Mouse (Mus musculus): ENCODE data around the gene Slc24a4. TPM values are rescaled to one million over a fixed set of nuclear protein-coding genes. Genes with fewer than 3 reads are reported as not detected.
"Not testable (repeated sequence)": the region's sequence is repeated elsewhere in the genome, so short reads cannot be mapped to it uniquely, and the experiment has no call there.

Slc24a4 gene
- total and polyA plus RNA-seq, 3 experiments = 0.50 to 1.3 (median 0.98) TPM

DNA sequence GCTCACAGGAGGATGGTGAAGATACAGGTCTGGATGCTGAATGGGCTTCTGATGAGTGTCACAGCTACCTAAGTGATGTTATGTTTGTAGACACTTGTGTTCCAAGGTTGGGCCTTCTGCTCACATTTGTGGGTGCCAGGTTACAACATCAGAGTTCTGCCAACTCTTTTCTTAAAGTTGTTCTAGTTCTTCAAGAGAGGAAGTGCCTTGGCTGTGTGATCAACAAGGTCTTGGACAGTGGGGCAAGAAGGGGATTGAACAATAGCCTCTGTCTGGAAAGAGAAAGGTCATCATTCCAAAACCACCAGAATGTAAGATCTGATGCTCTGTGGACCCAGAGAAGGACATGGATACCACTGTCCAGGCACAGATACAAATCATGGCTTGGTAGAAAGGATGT is 134.7 kb downstream of the Slc24a4 start:
- H3K4me1 ChIP-seq (ENCODE audit: control insufficient read depth, insufficient read depth, low read length) = peaks cover 6% of the 10 kb centered on the region
- no peak overlapping the region for H3K4me3 ChIP-seq
- H3K36me3 ChIP-seq (ENCODE audit: control insufficient read depth, insufficient read depth, low read length) = no peaks in the 10 kb centered on the region
- no peak for DNase-seq
- H3K27me3 ChIP-seq (ENCODE audit: control insufficient read depth, insufficient read depth, low read length) = no peaks in the 10 kb centered on the region
- H3K79me2 ChIP-seq (replicated peaks; ENCODE audit: control insufficient read depth, insufficient read depth, low read length) = no peaks in the 10 kb centered on the region
- no peak for TF ChIP-seq POLR2A (IDR thresholded peaks at IDR 0.05; ENCODE audit: insufficient read depth, low read depth, low read length)
- TF ChIP-seq EP300 (IDR thresholded peaks at IDR 0.05; ENCODE audit: insufficient read depth, low read depth, low read length) = no peak
- no peak for TF ChIP-seq CTCF (IDR thresholded peaks at IDR 0.05)
- intact Hi-C loops (cut with DNase I) = no loop called here
- no peak overlapping the region for H3K27ac ChIP-seq
- no peak overlapping the region for H3K9ac ChIP-seq (ENCODE audit: low read depth, low read length)

DNA sequence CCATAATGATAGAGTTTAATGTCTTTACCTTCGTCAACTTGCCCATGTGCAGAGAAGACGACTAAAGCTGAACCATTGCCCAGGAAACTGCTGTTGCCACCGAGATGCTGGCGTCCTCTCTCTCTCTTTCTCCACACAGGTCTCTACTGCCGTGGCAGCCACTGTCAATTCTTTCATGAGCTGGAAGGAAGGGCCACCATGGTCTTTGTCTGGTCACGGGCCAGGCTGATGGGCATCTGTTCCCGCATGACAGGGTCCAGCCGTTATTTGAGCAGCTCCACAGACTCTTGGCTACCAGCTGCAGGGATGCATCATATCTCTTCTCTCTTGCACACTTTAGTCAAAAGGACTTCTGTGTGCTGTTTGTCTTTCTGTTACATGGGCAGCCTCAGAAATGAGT is 137.9 kb downstream of the Slc24a4 start:
- WGBS = 87% methylated on average over 8 of the region's 8 CpGs
- Histone ChIP-seq H3K4me3 (no peak overlapping the region), H3K79me2 (replicated peaks; ENCODE audit: control insufficient read depth, insufficient read depth, low read length) (no peaks in the 10 kb centered on the region), H3K36me3 (ENCODE audit: control insufficient read depth, insufficient read depth, low read length) (no peaks in the 10 kb centered on the region), H3K9ac (ENCODE audit: low read depth, low read length) (no peak overlapping the region), H3K27me3 (ENCODE audit: control insufficient read depth, insufficient read depth, low read length) (no peaks in the 10 kb centered on the region), H3K27ac (no peak overlapping the region), H3K4me1 (ENCODE audit: control insufficient read depth, insufficient read depth, low read length) (peaks cover 8% of the 10 kb centered on the region)
- intact Hi-C loops (cut with DNase I) = no loop called here
- TF ChIP-seq CTCF (IDR thresholded peaks at IDR 0.05) (no peak), EP300 (IDR thresholded peaks at IDR 0.05; ENCODE audit: insufficient read depth, low read depth, low read length) (no peak), POLR2A (IDR thresholded peaks at IDR 0.05; ENCODE audit: insufficient read depth, low read depth, low read length) (no peak)
- no peak for DNase-seq

DNA sequence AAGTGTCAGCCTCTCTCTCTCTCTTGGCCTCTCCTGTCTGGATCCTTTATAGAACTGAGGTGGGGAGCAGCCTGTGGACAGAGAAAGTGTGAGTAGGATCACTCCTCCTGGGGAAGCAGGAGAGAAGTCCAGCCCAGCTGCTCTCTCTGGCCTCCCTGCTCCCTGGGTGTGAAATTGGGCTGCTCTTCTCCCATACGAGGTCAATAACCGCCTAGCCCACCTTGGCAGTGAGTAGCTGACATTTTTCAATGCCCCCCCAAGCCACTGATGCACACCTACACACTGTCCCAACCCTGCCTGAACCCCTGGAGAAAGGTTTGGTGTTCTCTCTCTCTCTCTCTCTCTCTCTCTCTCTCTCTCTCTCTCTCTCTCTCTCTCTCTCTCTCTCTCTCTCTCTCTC is 140.6 kb downstream of the Slc24a4 start:
- no peak overlapping the region for H3K4me3 ChIP-seq
- H3K36me3 ChIP-seq (ENCODE audit: control insufficient read depth, insufficient read depth, low read length) = no peaks in the 10 kb centered on the region
- peaks cover 3% of the 10 kb centered on the region for H3K4me1 ChIP-seq (ENCODE audit: control insufficient read depth, insufficient read depth, low read length)
- no peak for TF ChIP-seq EP300 (IDR thresholded peaks at IDR 0.05; ENCODE audit: insufficient read depth, low read depth, low read length)
- TF ChIP-seq CTCF (IDR thresholded peaks at IDR 0.05) = no peak
- TF ChIP-seq POLR2A (IDR thresholded peaks at IDR 0.05; ENCODE audit: insufficient read depth, low read depth, low read length) = no peak
- no peak overlapping the region for H3K9ac ChIP-seq (ENCODE audit: low read depth, low read length)
- no peak for DNase-seq
- intact Hi-C loops (cut with DNase I) = no loop called here
- H3K27me3 ChIP-seq (ENCODE audit: control insufficient read depth, insufficient read depth, low read length) = no peaks in the 10 kb centered on the region
- H3K27ac ChIP-seq = no peak overlapping the region
- no peaks in the 10 kb centered on the region for H3K79me2 ChIP-seq (replicated peaks; ENCODE audit: control insufficient read depth, insufficient read depth, low read length)
- 60% methylated on average over 2 of the region's 2 CpGs for WGBS

DNA sequence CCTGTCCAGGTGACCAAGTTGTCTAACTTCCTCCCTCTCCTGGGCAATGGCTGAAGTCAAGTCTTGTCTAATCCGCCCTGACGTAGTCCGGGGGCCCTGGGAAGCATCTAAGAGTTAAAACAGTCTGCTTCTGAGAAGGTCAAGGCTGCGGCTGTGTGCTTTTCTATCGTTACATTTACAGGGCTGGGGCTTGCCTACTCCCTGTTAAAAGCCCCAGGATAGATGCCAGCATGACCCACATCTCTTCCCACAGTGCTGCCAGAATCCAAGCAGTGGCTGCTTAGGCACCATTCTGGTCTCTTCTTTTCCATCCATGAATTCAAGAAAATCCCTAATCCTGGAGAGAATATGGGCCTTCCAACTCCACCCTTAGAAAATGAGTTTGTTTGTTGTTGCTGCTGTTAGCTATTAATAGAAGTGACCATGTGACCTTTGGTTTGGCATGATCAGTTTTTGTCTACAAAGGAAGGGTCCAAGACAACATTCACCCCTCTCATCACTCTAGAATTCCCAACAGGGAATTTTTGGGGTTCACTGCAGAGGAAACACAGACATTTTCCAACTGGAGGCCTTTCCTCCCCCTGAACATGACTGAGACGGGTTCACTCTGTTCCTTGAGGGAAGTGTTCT is 142.4 kb downstream of the Slc24a4 start:
- no peak for DNase-seq
- Histone ChIP-seq H3K27ac (peak overlapping the region; percentile 60), H3K36me3 (ENCODE audit: control insufficient read depth, insufficient read depth, low read length) (no peaks in the 10 kb centered on the region), H3K4me3 (no peak overlapping the region), H3K79me2 (replicated peaks; ENCODE audit: control insufficient read depth, insufficient read depth, low read length) (no peaks in the 10 kb centered on the region), H3K9ac (ENCODE audit: low read depth, low read length) (no peak overlapping the region), H3K4me1 (ENCODE audit: control insufficient read depth, insufficient read depth, low read length) (peaks cover 3% of the 10 kb centered on the region), H3K27me3 (ENCODE audit: control insufficient read depth, insufficient read depth, low read length) (no peaks in the 10 kb centered on the region)
- TF ChIP-seq POLR2A (IDR thresholded peaks at IDR 0.05; ENCODE audit: insufficient read depth, low read depth, low read length) = no peak
- no peak for TF ChIP-seq CTCF (IDR thresholded peaks at IDR 0.05)
- TF ChIP-seq EP300 (IDR thresholded peaks at IDR 0.05; ENCODE audit: insufficient read depth, low read depth, low read length) = no peak
- 55% methylated on average over 6 of the region's 6 CpGs for WGBS
- intact Hi-C loops (cut with DNase I) = no loop called here

DNA sequence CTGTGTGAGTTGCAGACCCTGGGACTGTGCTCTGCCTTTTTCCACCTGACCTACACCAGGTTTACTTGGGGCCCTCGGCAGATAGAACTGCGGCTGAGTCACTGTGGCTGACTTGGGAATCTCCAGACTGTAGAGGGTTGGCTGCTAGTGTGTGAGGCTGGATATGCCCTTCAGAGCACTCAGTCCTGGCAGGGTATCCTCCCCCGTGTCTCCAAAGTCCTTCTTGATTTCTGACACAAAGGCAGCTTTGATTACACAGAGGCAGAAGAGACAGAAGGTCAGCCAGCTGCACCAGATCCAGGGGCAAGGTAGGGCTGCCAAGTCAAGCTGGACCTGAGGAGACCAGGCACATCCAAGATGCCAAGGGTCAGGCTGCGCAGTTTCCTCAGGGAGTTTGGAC is 142.9 kb downstream of the Slc24a4 start:
- H3K79me2 ChIP-seq (replicated peaks; ENCODE audit: control insufficient read depth, insufficient read depth, low read length) = no peaks in the 10 kb centered on the region
- H3K36me3 ChIP-seq (ENCODE audit: control insufficient read depth, insufficient read depth, low read length) = no peaks in the 10 kb centered on the region
- intact Hi-C loops (cut with DNase I) = no loop called here
- TF ChIP-seq EP300 (IDR thresholded peaks at IDR 0.05; ENCODE audit: insufficient read depth, low read depth, low read length) = peak; percentile 41; the same call in 1 of the 2 replicates
- no peak for TF ChIP-seq CTCF (IDR thresholded peaks at IDR 0.05)
- H3K27ac ChIP-seq = peak overlapping the region; percentile 60
- H3K27me3 ChIP-seq (ENCODE audit: control insufficient read depth, insufficient read depth, low read length) = no peaks in the 10 kb centered on the region
- peaks cover 4% of the 10 kb centered on the region for H3K4me1 ChIP-seq (ENCODE audit: control insufficient read depth, insufficient read depth, low read length)
- 32% methylated on average over 4 of the region's 4 CpGs for WGBS
- DNase-seq = peak; percentile 48 to 79
- H3K4me3 ChIP-seq = no peak overlapping the region
- H3K9ac ChIP-seq (ENCODE audit: low read depth, low read length) = no peak overlapping the region

DNA sequence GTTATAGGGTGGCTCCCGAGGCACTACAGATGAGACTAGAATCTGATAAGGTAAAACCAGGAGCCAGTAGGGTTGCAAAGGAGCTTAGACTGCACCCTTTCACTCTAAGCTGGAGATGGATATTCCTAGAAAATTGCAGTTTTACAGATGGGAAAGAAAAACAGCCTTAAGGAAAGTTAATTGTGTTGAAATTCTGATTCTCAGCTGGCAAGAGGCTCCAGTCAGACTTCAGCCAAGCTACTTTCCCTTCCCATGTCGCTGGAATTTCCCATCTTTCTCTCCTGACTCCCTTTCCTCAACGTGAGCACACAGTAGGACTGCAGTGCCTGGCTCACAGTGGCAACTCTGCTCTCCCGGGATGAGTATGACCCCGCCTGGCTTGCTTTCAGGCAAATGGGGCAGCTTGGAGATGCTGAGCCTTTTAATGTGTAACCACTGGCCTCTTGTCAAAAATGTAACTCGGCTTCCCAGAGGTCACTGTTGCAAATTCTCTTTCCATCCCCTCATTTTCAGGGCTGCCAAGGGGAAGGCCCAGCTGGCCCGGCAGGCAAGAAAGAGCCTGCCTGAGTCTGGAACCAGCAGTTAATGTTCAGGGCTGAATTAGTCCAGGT is 147.4 kb downstream of the Slc24a4 start:
- no peak overlapping the region for H3K9ac ChIP-seq (ENCODE audit: low read depth, low read length)
- no peak overlapping the region for H3K27ac ChIP-seq
- TF ChIP-seq EP300 (IDR thresholded peaks at IDR 0.05; ENCODE audit: insufficient read depth, low read depth, low read length) (0 out of 2 replicates have a peak, but pooled peaks have one; percentile 13), CTCF (IDR thresholded peaks at IDR 0.05) (no peak)
- H3K4me3 ChIP-seq = no peak overlapping the region
- 33% methylated on average over 7 of the region's 7 CpGs for WGBS
- intact Hi-C loops (cut with DNase I) = no loop called here
- H3K36me3 ChIP-seq (ENCODE audit: control insufficient read depth, insufficient read depth, low read length) = no peaks in the 10 kb centered on the region
- H3K79me2 ChIP-seq (replicated peaks; ENCODE audit: control insufficient read depth, insufficient read depth, low read length) = no peaks in the 10 kb centered on the region
- H3K27me3 ChIP-seq (ENCODE audit: control insufficient read depth, insufficient read depth, low read length) = no peaks in the 10 kb centered on the region
- H3K4me1 ChIP-seq (ENCODE audit: control insufficient read depth, insufficient read depth, low read length) = peaks cover 1% of the 10 kb centered on the region
- DNase-seq = peak; percentile 63 to 82

DNA sequence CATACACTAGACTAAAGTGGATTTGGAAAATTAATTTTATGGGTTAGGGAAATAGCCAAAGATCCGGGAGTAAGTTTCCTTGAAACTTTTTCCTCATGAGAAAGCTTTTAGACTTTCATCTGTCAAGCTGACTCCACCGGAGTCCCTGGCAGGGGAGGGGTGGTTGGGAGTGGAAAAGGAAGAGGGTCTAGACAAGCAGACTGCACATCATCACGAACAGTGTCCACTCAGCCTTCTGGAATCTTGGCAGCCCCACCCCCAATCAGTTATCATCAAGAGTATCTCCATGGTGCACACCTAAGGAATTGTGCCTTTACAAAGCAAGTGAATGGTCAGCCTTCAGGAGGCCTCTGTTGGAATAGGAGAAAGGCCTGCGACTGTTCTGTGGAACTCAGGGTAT is 151.8 kb downstream of the Slc24a4 start:
- not testable (repeated sequence) for H3K79me2 ChIP-seq (replicated peaks; ENCODE audit: control insufficient read depth, insufficient read depth, low read length); H3K27me3 ChIP-seq (ENCODE audit: control insufficient read depth, insufficient read depth, low read length); DNase-seq; H3K4me1 ChIP-seq (ENCODE audit: control insufficient read depth, insufficient read depth, low read length); H3K4me3 ChIP-seq; H3K27ac ChIP-seq; H3K9ac ChIP-seq (ENCODE audit: low read depth, low read length); H3K36me3 ChIP-seq (ENCODE audit: control insufficient read depth, insufficient read depth, low read length)
- 84% methylated on average over 4 of the region's 4 CpGs for WGBS
- intact Hi-C loops (cut with DNase I) = loop anchor here (2.0 kb wide), 1 partner anchor 15 kb away; no protein-coding TSS in a partner anchor
